Mouse (Mus musculus): ENCODE results near the gene Actr3b. TPM values are rescaled to one million over a fixed set of nuclear protein-coding genes. Genes with fewer than 3 reads are reported as not detected.

Gene Actr3b
- polyA plus RNA-seq, 1 experiment, result 0.40 TPM

DNA sequence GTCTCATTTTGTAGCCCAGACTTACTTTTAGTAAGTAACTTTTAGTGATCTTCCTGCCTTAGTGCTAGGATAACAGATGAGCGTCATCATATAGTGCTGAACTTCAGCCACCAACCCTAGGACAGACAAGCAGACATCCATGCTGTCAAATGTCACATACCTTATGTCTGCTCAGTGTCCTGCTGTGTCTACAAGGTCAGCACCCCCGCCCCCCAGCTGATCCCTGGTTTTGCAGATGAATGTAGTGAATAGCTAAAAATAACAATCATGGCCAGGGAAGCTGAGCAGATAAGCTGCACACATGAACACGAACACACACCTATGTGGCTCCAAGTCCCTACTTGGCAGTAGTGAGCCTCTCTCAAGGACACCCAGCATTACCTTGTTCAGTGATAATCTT lies 11.2 kb upstream of the Actr3b start:
- Histone ChIP-seq H3ac (ENCODE audit: control insufficient read depth, insufficient read length) (no peak overlapping the region), H3K4me3 (no peak overlapping the region), H3K36me3 (ENCODE audit: control insufficient read depth, insufficient read depth) (no peaks in the 10 kb centered on the region), H3K79me2 (ENCODE audit: control insufficient read depth, insufficient read depth) (no peaks in the 10 kb centered on the region), H3K4me2 (ENCODE audit: low read depth) (no peak overlapping the region), H3K27me3 (ENCODE audit: control insufficient read depth, insufficient read depth, insufficient read length) (no peaks in the 10 kb centered on the region)
- TF ChIP-seq REST (IDR thresholded peaks at IDR 0.05; ENCODE audit: insufficient read depth, insufficient read length) (no peak), MYOG (IDR thresholded peaks at IDR 0.05; ENCODE audit: control insufficient read depth in 1 of 3, insufficient read depth in 1 of 3, insufficient read length in 2 of 3, low read depth in 2 of 3) (no peak), TCF3 (IDR thresholded peaks at IDR 0.05; ENCODE audit: insufficient read length, low read depth) (no peak), POLR2AphosphoS2 (IDR thresholded peaks at IDR 0.05; ENCODE audit: insufficient read length, low read depth) (no peak), USF1 (IDR thresholded peaks at IDR 0.05; ENCODE audit: low read depth) (no peak), CEBPB (IDR thresholded peaks at IDR 0.05; ENCODE audit: insufficient read depth, poor library complexity, severe bottlenecking) (no peak), TCF12 (IDR thresholded peaks at IDR 0.05; ENCODE audit: insufficient read depth, poor library complexity, severe bottlenecking) (no peak), MYOD1 (IDR thresholded peaks at IDR 0.05; ENCODE audit: control insufficient read depth in 1 of 3, insufficient read length in 2 of 3, low read depth in 2 of 3) (no peak), POLR2A (IDR thresholded peaks at IDR 0.05; ENCODE audit: insufficient read length, low read depth) (no peak), MAX (IDR thresholded peaks at IDR 0.05; ENCODE audit: low read depth) (no peak), SRF (IDR thresholded peaks at IDR 0.05; ENCODE audit: control insufficient read depth, insufficient read length, low read depth) (no peak), E2F4 (IDR thresholded peaks at IDR 0.05; ENCODE audit: insufficient read depth) (no peak)

DNA sequence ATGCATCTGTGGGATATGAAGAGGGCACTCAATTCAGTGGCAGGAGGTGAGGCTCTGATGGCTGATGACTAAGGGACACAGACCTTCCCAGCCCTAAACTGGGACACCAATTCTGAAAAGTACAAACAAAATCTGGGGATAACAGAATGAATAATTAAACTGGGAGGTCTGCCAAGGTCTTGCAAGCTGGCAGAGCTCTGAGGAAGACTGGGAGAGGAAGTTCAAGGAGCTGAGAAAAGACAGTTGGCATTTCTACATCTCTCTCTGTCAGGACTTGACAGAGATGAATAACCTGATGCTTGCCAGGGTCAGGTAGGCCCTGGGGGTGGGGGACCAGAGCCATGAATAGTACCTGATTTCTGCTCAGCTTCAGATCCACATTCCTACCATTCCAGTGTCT lies 8.2 kb upstream of the Actr3b start:
- no peak overlapping the region for H3K4me2 ChIP-seq (ENCODE audit: low read depth)
- H3ac ChIP-seq (ENCODE audit: control insufficient read depth, insufficient read length), result no peak overlapping the region
- H3K4me3 ChIP-seq, result no peak overlapping the region
- H3K27me3 ChIP-seq (ENCODE audit: control insufficient read depth, insufficient read depth, insufficient read length), result no peaks in the 10 kb centered on the region
- no peaks in the 10 kb centered on the region for H3K79me2 ChIP-seq (ENCODE audit: control insufficient read depth, insufficient read depth)
- TF ChIP-seq MYOG (IDR thresholded peaks at IDR 0.05; ENCODE audit: control insufficient read depth in 1 of 3, insufficient read depth in 1 of 3, insufficient read length in 2 of 3, low read depth in 2 of 3) (no peak), POLR2AphosphoS2 (IDR thresholded peaks at IDR 0.05; ENCODE audit: insufficient read length, low read depth) (no peak), POLR2A (IDR thresholded peaks at IDR 0.05; ENCODE audit: insufficient read length, low read depth) (no peak), MAX (IDR thresholded peaks at IDR 0.05; ENCODE audit: low read depth) (no peak), TCF3 (IDR thresholded peaks at IDR 0.05; ENCODE audit: insufficient read length, low read depth) (no peak), TCF12 (IDR thresholded peaks at IDR 0.05; ENCODE audit: insufficient read depth, poor library complexity, severe bottlenecking) (no peak), E2F4 (IDR thresholded peaks at IDR 0.05; ENCODE audit: insufficient read depth) (no peak), SRF (IDR thresholded peaks at IDR 0.05; ENCODE audit: control insufficient read depth, insufficient read length, low read depth) (no peak), CEBPB (IDR thresholded peaks at IDR 0.05; ENCODE audit: insufficient read depth, poor library complexity, severe bottlenecking) (no peak), MYOD1 (IDR thresholded peaks at IDR 0.05; ENCODE audit: control insufficient read depth in 1 of 3, insufficient read length in 2 of 3, low read depth in 2 of 3) (no peak), REST (IDR thresholded peaks at IDR 0.05; ENCODE audit: insufficient read depth, insufficient read length) (no peak), USF1 (IDR thresholded peaks at IDR 0.05; ENCODE audit: low read depth) (no peak)
- H3K36me3 ChIP-seq (ENCODE audit: control insufficient read depth, insufficient read depth), result no peaks in the 10 kb centered on the region

DNA sequence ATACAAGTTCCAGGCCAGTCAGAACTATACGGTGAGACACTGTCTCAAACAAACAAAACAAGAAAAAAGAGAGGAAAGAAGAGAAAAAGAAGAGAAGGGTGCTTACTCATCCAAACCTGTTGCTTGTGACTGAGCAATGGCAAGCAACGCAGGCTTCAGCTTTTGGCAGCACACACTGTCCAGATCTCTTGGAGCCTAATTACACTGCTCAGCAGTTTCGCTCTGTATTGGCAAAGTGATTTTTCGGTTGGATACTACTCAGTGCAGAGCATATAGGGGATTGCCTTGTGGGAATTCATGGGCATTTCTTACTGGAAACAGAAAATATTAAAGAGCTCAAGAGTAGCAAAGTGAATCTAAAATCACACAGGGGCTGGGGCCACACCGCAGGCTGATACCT lies 6.9 kb upstream of the Actr3b start:
- no peak for TF ChIP-seq MAX (IDR thresholded peaks at IDR 0.05; ENCODE audit: low read depth)
- TF ChIP-seq USF1 (IDR thresholded peaks at IDR 0.05; ENCODE audit: low read depth), result no peak
- no peak for TF ChIP-seq TCF12 (IDR thresholded peaks at IDR 0.05; ENCODE audit: insufficient read depth, poor library complexity, severe bottlenecking)
- TF ChIP-seq SRF (IDR thresholded peaks at IDR 0.05; ENCODE audit: control insufficient read depth, insufficient read length, low read depth), result no peak
- TF ChIP-seq POLR2A (IDR thresholded peaks at IDR 0.05; ENCODE audit: insufficient read length, low read depth), result no peak
- TF ChIP-seq REST (IDR thresholded peaks at IDR 0.05; ENCODE audit: insufficient read depth, insufficient read length), result no peak
- no peak for TF ChIP-seq MYOG (IDR thresholded peaks at IDR 0.05; ENCODE audit: control insufficient read depth in 1 of 3, insufficient read depth in 1 of 3, insufficient read length in 2 of 3, low read depth in 2 of 3)
- no peak for TF ChIP-seq TCF3 (IDR thresholded peaks at IDR 0.05; ENCODE audit: insufficient read length, low read depth)
- no peak for TF ChIP-seq E2F4 (IDR thresholded peaks at IDR 0.05; ENCODE audit: insufficient read depth)
- TF ChIP-seq CEBPB (IDR thresholded peaks at IDR 0.05; ENCODE audit: insufficient read depth, poor library complexity, severe bottlenecking), result no peak
- TF ChIP-seq MYOD1 (IDR thresholded peaks at IDR 0.05; ENCODE audit: control insufficient read depth in 1 of 3, insufficient read length in 2 of 3, low read depth in 2 of 3), result no peak
- TF ChIP-seq POLR2AphosphoS2 (IDR thresholded peaks at IDR 0.05; ENCODE audit: insufficient read length, low read depth), result no peak
- no peak overlapping the region for H3K4me3 ChIP-seq
- no peaks in the 10 kb centered on the region for H3K36me3 ChIP-seq (ENCODE audit: control insufficient read depth, insufficient read depth)

DNA sequence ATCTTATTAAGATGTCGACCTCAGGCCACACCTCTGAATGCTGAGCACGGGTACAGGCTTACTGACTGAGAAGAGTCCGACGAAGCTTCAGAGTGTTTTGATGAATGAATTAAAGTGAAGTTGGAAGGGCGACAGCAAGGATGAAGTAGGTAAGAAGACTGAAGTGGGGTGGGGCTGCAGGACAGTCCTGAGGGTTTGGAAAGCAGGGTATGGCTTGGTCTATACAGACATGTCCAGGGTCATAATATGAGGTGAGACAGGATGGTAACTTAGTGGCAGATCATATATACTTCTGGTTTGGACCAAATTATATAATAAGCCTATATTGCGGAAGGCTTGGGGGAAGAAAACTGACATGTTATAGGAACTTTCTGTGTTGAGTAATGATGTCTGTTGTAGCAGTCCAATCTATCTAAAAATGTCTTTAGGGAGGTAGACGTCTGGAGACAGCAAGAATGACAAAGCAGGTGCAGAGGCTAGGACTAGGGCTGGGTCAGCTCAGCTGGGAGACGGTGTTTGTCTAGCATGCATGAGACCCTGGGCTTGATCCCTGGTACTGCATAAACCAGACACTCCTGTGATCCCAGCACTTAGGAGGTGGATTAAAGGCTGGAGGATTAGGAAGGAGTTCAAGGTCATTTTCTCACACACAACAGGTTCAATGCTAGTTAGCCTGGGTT lies 6.1 kb upstream of the Actr3b start:
- no peaks in the 10 kb centered on the region for H3K36me3 ChIP-seq (ENCODE audit: control insufficient read depth, insufficient read depth)
- no peak overlapping the region for H3K4me3 ChIP-seq
- H3K79me2 ChIP-seq (ENCODE audit: control insufficient read depth, insufficient read depth), result no peaks in the 10 kb centered on the region
- no peaks in the 10 kb centered on the region for H3K27me3 ChIP-seq (ENCODE audit: control insufficient read depth, insufficient read depth, insufficient read length)
- no peak for TF ChIP-seq SRF (IDR thresholded peaks at IDR 0.05; ENCODE audit: control insufficient read depth, insufficient read length, low read depth)
- no peak for TF ChIP-seq CEBPB (IDR thresholded peaks at IDR 0.05; ENCODE audit: insufficient read depth, poor library complexity, severe bottlenecking)
- no peak for TF ChIP-seq MAX (IDR thresholded peaks at IDR 0.05; ENCODE audit: low read depth)
- TF ChIP-seq POLR2AphosphoS2 (IDR thresholded peaks at IDR 0.05; ENCODE audit: insufficient read length, low read depth), result no peak
- no peak for TF ChIP-seq POLR2A (IDR thresholded peaks at IDR 0.05; ENCODE audit: insufficient read length, low read depth)
- TF ChIP-seq MYOG (IDR thresholded peaks at IDR 0.05; ENCODE audit: control insufficient read depth in 1 of 3, insufficient read depth in 1 of 3, insufficient read length in 2 of 3, low read depth in 2 of 3), result no peak
- TF ChIP-seq E2F4 (IDR thresholded peaks at IDR 0.05; ENCODE audit: insufficient read depth), result no peak
- no peak for TF ChIP-seq TCF3 (IDR thresholded peaks at IDR 0.05; ENCODE audit: insufficient read length, low read depth)
- TF ChIP-seq MYOD1 (IDR thresholded peaks at IDR 0.05; ENCODE audit: control insufficient read depth in 1 of 3, insufficient read length in 2 of 3, low read depth in 2 of 3), result no peak
- no peak overlapping the region for H3K4me2 ChIP-seq (ENCODE audit: low read depth)
- H3ac ChIP-seq (ENCODE audit: control insufficient read depth, insufficient read length), result no peak overlapping the region

More for the DNA sequence above, 6.9 kb upstream of the Actr3b start:
- no peaks in the 10 kb centered on the region for H3K27me3 ChIP-seq (ENCODE audit: control insufficient read depth, insufficient read depth, insufficient read length)
- no peaks in the 10 kb centered on the region for H3K79me2 ChIP-seq (ENCODE audit: control insufficient read depth, insufficient read depth)
- no peak overlapping the region for H3ac ChIP-seq (ENCODE audit: control insufficient read depth, insufficient read length)
- H3K4me2 ChIP-seq (ENCODE audit: low read depth), result no peak overlapping the region

Data from myocyte (in vitro differentiated cells).